Mouse (Mus musculus) thymus, postnatal 10 days (tissue): Measurements from ENCODE around the gene Palm3.
"Not testable (repeated sequence)": the region's sequence is repeated elsewhere in the genome, so short reads cannot be mapped to it uniquely, and the experiment has no call there.

ENCODE experiments used
- DNase-seq, 2 experiments: peaks; one replicate each; pipeline ENCODE4 v3.0.0; 2021; ENCODE audit warnings: low spot score in 2 of 2

Palm3 gene

DNA sequence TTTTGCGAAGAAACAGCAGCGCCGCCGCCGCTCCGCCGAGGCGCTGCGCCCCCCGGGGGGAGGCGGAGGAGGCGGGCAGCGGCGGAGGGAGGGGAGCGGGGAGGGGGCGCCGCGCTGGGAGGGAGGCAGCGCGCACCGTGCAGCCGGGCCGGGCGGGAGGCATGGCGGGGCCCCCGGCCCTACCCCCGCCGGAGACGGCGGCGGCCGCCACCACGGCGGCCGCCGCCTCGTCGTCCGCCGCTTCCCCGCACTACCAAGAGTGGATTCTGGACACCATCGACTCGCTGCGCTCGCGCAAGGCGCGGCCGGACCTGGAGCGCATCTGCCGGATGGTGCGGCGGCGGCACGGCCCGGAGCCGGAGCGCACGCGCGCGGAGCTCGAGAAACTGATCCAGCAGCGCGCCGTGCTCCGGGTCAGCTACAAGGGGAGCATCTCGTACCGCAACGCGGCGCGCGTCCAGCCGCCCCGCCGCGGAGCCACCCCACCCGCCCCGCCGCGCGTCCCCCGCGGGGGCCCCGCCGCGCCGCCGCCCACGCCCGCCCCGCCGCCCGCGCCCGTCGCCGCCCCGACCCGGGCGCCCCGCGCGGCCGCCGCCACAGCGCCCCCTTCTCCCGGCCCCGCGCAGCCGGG, 23.6 kb upstream of the Palm3 start, which contains the start of gene Samd1:
Samd1 (plus strand) TSS at position 162 of the 631 bp plus-strand sequence.
- DNase-seq: peak in 1 of 2 experiments; percentile 57

DNA sequence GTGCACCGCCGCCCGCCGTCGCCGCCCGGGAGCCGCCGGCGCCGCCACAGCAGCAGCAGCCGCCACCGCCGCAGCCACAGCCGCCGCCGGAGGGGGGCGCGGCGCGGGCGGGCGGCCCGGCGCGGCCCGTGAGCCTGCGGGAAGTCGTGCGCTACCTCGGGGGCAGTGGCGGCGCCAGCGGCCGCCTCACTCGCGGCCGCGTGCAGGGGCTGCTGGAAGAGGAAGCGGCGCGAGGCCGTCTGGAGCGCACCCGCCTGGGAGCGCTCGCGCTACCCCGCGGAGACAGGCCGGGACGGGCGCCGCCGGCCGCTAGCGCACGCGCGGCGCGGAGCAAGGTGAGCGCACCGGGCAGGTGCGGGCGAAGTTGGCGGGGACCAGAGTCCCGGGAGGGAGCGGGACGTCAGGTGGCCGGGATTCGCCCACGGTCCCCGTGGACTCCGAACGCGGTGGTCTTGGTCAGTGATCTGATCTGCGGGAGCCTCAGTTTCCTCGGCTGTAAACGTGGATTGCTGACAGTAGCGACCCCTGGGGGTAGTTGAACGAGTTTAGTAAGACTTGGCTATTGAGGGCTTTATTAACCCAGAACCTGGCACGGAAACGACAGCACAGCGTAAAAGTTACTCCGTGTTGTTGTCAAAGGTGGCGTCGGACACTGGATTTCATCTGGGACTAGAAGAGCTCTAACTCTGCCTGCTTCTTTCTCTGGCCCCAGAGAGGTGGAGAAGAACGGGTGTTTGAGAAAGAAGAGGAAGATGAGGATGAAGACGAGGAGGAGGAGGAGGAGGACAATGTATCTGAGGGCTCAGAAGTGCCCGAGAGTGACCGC, 22.8 kb upstream of the Palm3 start:
- peak; percentile 60 to 75 for DNase-seq

- no peak for DNase-seq
These were observed 22.1 kb upstream of the Palm3 start for GRCm38 (mm10) chr8:83999057-83999705.

- no peak for DNase-seq
These were observed 21.4 kb upstream of the Palm3 start for GRCm38 (mm10) chr8:83999825-84000224.

DNA sequence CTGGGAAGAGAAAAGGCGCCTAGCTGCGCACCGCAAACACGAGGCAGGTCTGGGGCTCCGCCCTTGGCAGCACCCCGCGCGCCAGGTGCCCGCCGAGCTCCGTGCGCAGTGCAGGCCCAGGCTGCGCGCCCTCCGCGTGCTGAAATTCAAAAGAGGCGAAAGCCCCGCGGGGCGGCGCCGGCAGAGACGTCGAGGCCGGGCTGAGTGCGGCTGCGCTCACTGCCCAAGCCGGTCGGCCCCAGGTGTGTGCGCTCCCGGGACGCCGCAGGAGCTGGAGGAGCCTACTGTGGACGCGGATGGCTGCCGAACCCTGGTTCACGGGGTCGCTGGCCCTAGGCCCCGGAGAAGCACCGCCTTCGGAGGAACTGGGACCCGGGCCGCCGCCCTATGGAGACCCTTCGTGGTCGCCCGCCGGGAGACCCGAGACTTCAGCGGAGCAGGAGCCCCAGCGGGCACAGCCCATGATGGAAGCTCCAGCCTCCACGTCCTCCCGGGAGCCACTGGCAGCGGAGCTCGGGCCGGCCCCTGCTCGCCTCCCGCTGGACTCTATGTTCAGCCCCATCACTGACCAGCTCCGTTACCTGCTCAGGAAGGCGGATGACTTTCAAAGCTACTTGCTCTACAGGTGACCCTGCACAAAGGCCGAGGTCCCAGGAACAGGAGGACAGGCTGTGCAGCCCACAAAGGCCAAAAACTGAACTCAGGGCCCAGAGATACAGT, 19.8 kb upstream of the Palm3 start, which contains the start of gene 1700067K01Rik:
1700067K01Rik (plus strand) TSS at position 222 of the 720 bp plus-strand sequence.
- DNase-seq: no peak

DNA sequence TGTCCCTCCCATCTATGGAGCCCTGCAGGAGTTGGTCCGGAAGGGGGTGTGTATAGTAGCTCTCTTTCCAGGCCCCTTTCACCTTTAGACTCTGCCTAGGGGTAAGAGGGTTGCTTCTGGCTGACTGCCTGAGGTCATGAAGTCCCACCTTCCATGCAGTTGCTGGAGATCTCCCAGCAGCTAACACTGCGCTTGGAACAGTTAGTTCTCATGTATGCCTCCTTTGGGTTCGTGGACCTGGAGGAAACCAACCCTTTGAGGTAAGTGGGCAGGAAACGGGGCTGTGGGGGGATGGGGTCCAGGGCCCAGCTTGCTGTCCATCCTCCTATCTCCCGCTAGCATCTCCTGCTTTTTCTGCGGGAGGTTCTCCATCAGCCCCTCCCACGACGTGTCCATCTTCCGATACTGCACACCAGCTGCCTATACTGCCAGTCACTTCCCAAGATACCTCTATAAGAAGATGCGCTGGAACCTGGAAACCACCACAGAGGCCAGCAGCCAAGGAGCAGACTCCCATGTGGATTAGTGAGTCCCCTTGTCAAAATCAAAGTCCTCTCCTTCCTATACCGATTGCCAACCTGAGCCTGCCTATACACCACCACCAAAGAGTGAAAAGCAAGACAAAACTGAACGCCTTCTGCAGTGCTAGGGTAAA, 18.2 kb upstream of the Palm3 start:
- DNase-seq: no peak

DNA sequence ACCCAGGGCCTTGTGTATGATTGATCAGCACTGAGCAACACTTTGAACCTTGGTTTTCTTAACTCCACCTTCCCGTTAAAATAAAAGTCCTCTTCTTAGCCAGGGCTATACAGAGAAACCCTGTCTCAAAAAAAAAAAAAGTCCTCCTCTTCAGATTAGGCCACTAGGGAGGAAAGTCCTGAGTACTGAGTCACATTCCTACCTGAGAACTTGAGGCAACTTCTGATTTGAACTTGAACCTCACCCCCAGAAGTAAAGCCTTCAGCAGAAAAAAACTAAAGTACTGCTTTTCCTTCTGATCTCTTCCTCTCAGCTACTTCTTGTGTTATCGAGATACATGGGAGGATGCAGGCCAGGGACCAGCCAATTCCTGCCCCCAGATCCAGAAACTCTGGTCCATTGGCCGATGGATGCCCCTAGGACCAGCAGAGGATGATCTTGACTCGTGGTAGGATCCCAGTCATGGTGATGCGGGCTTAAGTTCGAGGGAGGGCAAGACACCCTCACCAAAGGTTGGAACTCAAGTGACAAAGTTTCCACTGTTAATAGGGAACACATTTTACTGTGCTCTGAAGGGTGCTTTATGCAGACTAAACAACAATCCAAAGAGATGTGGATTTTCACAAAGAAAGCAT, 17.5 kb upstream of the Palm3 start:
- DNase-seq: no peak

DNA sequence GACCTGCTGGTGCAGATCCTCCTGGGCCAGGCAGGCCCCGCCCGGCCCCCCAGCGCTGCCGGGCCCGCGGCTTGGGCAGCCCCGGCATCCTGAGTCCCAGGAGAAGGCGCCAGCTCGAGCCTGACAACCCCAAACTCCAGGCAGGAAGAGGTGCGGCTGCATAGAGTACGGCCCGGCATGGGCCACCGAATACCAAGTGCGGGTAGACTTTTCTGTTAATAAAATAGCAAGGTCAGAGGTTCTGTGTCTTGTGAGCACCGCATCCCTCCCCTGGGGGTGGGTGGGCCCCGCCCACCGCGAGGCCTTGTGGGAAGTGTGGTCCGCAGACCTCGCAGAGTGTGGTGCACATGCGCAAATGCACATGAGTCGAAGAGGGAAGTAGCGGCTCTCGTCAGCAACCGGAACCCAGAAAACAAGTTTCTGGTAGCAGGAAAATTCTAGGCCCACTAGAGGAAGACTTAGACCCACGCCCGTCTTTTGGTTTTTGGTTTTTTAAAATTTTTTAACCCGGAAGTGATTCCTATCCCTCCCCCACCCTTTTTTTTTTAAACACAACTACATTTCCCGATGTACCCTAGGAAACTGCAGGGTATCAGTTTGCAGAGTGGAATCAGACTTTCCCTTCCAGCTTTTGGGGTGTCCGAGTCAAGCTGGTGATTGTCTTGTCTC, 16.6 kb upstream of the Palm3 start:
- DNase-seq: peak; percentile 93

- not testable (repeated sequence) for DNase-seq
These were observed 15.8 kb upstream of the Palm3 start for GRCm38 (mm10) chr8:84005502-84005901.

GRCm38 (mm10) chr8:84008362-84008761, 12.9 kb upstream of the Palm3 start:
- DNase-seq: no peak

DNA sequence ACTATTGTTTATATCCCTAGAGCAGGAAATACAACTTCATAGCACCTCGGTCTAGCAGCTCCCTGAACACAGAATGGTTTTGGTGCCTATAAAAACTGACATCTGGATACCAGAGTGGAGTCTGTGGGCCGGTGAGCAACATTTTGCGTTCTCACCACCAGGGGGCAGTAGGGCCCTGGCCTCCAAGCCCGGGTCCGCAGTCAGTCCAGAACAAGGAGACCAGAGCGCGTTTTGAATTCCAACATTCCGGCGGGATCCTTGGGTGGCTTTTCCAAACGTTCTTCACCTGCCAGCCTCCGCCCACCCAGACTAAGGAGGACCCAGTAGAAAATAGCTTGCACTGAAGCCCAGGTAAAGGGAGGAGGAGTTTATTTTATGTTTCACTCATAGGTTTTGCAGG, 11.4 kb upstream of the Palm3 start:
- peak; percentile 57 to 84 for DNase-seq

DNA sequence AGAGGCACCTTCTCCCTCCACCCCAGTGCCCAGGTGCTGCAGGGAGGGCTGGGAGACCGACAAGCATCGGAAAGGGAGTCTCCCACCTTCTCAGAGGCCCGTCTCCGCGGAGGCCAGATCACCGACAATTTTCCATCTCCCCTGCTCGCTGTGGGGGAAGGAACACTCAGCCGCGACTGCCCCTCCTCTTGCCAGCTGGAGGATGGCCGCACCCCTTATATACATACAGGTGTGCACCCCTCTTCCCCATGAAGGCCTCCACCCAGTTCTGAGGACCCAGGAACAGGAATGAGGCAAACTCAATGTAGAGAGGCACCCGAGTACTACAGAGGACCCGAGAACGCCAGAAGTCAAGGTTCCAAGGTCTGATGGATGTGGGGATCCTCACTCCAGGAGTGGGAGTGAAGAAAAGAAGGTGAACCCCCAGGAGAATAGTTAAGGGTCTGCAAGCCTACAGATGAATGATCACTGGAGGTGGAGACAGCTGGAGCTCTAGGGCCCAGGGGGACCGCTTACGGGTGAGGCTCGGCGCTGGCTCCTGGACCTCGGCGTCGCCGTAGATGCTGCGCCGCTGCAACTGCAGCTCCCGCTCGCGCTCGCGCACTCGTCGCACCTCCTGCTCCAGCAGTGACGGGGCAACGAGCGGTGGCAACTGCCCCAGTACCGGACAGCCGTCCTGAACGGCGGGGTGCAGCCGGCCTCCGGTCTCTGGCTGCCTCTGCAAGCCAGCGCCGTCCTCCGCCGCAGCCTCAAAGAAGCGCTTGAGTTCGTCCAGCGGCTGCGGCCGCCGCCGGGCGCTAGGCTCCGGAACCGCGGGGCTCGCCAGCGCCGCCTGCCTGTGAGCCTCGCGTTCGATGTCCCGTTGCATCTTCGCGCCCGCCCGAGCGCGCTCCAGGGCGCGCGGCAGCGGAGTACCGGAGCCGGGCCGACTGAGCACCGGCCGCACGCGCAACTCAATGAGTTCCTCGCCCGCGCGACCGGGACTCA, 10.4 kb upstream of the Palm3 start:
- DNase-seq: peak; percentile 20 to 71

- DNase-seq: no peak
These were observed 9.4 kb upstream of the Palm3 start, which contains the start of gene 2210011C24Rik for GRCm38 (mm10) chr8:84011705-84012498. TSS of gene 2210011C24Rik (minus strand) at chr8:84012171.

- no peak for DNase-seq
These were observed 8.6 kb upstream of the Palm3 start for GRCm38 (mm10) chr8:84012499-84013165.

DNA sequence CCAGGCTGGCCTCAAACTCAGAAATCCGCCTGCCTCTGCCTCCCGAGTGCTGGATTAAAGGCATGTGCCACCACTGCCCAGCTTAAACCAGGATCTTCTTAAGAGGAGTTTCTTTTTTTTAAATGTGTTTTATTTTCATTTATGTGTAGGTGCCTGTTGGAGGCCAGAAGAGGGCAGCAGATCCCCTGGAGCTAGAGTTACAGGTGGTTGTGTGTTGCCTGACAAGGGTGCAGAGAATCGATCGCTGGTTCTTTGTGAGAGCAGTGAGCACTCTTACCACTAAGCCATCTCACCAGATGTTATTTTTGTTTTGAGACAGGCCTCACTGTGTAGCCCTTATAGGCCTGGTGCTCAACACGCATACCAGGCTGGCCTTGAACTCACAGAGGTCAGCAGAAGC, 5.4 kb upstream of the Palm3 start:
- DNase-seq: no peak

DNA sequence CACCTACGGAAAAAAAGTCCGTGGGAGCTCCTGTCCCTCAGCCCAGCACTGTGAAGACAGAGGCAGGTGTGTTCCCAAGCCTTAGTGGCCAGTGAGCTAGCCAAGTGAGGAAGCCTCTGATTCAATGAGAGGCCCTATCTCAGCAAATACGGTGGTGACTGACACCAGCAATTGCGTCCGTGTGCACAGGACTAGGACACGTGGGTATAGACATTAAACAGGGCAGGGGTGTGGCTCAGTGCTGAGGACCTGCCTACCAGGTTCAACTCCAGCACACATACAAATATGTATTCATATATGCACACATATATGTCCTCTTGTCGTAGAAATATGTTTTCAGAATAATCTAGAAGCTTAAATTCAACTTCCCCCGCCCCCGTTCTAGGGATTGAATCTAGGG, 1.5 kb upstream of the Palm3 start:
- DNase-seq: no peak

DNA sequence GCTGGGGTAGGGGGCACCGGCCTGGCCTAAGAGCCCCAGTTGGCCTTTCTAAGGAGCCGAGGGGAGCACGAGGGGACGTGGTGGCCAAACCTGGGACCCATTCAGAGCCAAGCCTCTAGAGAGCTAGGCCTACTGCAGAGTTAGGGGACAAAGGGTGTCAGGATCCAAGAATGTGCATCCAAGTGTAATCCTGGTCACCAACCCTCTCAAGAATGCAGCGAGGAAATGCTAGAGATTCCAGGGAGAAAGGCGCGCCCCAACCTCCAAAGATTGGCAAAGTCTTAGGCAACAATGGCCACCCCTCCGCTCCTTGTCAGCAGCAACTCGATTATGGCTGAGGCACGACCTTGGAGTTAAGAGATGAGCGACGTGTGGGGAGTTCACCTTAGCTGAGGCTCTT, 298 bp downstream of the Palm3 start:
- no peak for DNase-seq

GRCm38 (mm10) chr8:84023085-84023484, 1.8 kb downstream of the Palm3 start:
- DNase-seq: no peak
